Mouse (Mus musculus) midbrain, postnatal 0 days (tissue): ENCODE results near the gene Mast4. TPM values are rescaled to one million over a fixed set of nuclear protein-coding genes. Genes with fewer than 3 reads are reported as not detected.

Experiments used
- ATAC-seq: fragments of 200-750 bp; cut with Nextera tagmentation; 2 replicates; pipeline ENCODE4 v1.8.0; 2017; ENCODE audit warnings: moderate number of reproducible peaks, mild to moderate bottlenecking, moderate TSS enrichment, moderate library complexity; ENCODE audit not compliant: low FRiP score
- DNase-seq: peaks from one replicate; pipeline ENCODE4 v3.0.0-alpha.2; 2015; ENCODE audit warnings: low spot score
- H3K27ac ChIP-seq: fragments of 300-500 bp; sonication (generic); 2 replicates; pipeline ENCODE4 v1.5.1; 2014; ENCODE audit warnings: low read depth, mild to moderate bottlenecking, low read length, mixed read lengths
- H3K27me3 ChIP-seq: fragments of 300-500 bp; sonication (generic); 2 replicates; pipeline ENCODE4 v1.6.1; 2014; ENCODE audit warnings: low read length, control low read depth, mixed read lengths; ENCODE audit not compliant: insufficient read depth
- H3K36me3 ChIP-seq: fragments of 300-500 bp; sonication (generic); 2 replicates; pipeline ENCODE4 v1.6.1; 2014; ENCODE audit warnings: low read length, control low read depth, mixed read lengths; ENCODE audit not compliant: insufficient read depth
- H3K4me1 ChIP-seq: fragments of 300-500 bp; sonication (generic); 2 replicates; pipeline ENCODE4 v1.6.1; 2014; ENCODE audit warnings: mild to moderate bottlenecking, control low read depth, antibody characterized with exemption, low read length, mixed read lengths; ENCODE audit not compliant: insufficient read depth
- H3K4me2 ChIP-seq: fragments of 300-500 bp; sonication (generic); 2 replicates; pipeline ENCODE4 v1.6.1; 2014; ENCODE audit warnings: low read depth, mild to moderate bottlenecking, low read length, mixed read lengths; ENCODE audit not compliant: poor library complexity, severe bottlenecking
- H3K4me3 ChIP-seq: fragments of 300-500 bp; sonication (generic); 2 replicates; pipeline ENCODE4 v1.5.1; 2014; ENCODE audit warnings: low read depth, mild to moderate bottlenecking, low read length, moderate library complexity
- H3K9ac ChIP-seq: fragments of 300-500 bp; sonication (generic); replicated peaks from 2 replicates; pipeline ENCODE4 v1.6.1; 2014; ENCODE audit warnings: mild to moderate bottlenecking, low read length, moderate library complexity, mixed read lengths; ENCODE audit not compliant: poor library complexity, severe bottlenecking
- H3K9me3 ChIP-seq: fragments of 300-500 bp; sonication (generic); 2 replicates; pipeline ENCODE4 v1.6.1; 2016; ENCODE audit warnings: low read length, control low read depth
- CTCF ChIP-seq: IDR thresholded peaks from 2 replicates; pipeline ENCODE4 v1.5.1; 2016; ENCODE audit warnings: antibody characterized with exemption, mild to moderate bottlenecking
- WGBS: fragments of 180-500 bp; shearing (Covaris S2); extraction: QIAGEN DNeasy Blood & Tissue Kit; methylation state at CpG from one replicate; pipeline ENCODE4 v1.1.7; 2014; 5-methylcytosine and 5-hydroxymethylcytosine counted together
- polyA plus RNA-seq: library from polyadenylated mRNA; unstranded; fragments of >200 nt; fragmentation: Nextera tagmentation; extraction: Ambion mirVana; gene quantifications from 2 replicates; pipeline ENCODE4 v1.2.1, GENCODE M21; 2015
- total RNA-seq: library from RNA; depleted of rRNA; stranded (reverse); fragments of >200 nt; gene quantifications from 2 replicates; pipeline ENCODE4 v1.2.3, GENCODE M21; 2014

The Mast4 gene
- total and polyA plus RNA-seq, 2 experiments from 2014 or later, result 28.7 to 39.8 TPM

- no peak overlapping the region for H3K4me3 ChIP-seq
- WGBS, result 99% methylated on average over 4 of the region's 4 CpGs
- no peak overlapping the region for H3K9ac ChIP-seq
- H3K27me3 ChIP-seq, result no peaks in the 10 kb centered on the region
- H3K36me3 ChIP-seq, result no peaks in the 10 kb centered on the region
- ATAC-seq, result no peak
- H3K9me3 ChIP-seq, result no peaks in the 10 kb centered on the region
- no peak overlapping the region for H3K4me2 ChIP-seq
- H3K4me1 ChIP-seq, result no peaks in the 10 kb centered on the region
- no peak for DNase-seq
- TF ChIP-seq CTCF, result no peak
- H3K27ac ChIP-seq, result no peak overlapping the region
These were observed 345.3 kb downstream of the Mast4 start for GRCm38 (mm10) chr13:102988976-102989375.

GRCm38 (mm10) chr13:102988251-102988895 lies 345.9 kb downstream of the Mast4 start:
- WGBS, result 80% methylated on average over 11 of the region's 11 CpGs
- Histone ChIP-seq H3K36me3 (no peaks in the 10 kb centered on the region), H3K9me3 (no peaks in the 10 kb centered on the region), H3K4me2 (no peak overlapping the region), H3K4me1 (no peaks in the 10 kb centered on the region), H3K27me3 (no peaks in the 10 kb centered on the region), H3K4me3 (no peak overlapping the region), H3K9ac (no peak overlapping the region), H3K27ac (no peak overlapping the region)
- TF ChIP-seq CTCF, result no peak
- DNase-seq (no peak), ATAC-seq (no peak)

- no peaks in the 10 kb centered on the region for H3K27me3 ChIP-seq
- no peak for ATAC-seq
These were observed 349.7 kb downstream of the Mast4 start for GRCm38 (mm10) chr13:102984550-102984949.

GRCm38 (mm10) chr13:102973853-102974252 lies 360.4 kb downstream of the Mast4 start:
- Histone ChIP-seq H3K9me3 (no peaks in the 10 kb centered on the region), H3K4me3 (no peak overlapping the region), H3K4me1 (no peaks in the 10 kb centered on the region), H3K27me3 (no peaks in the 10 kb centered on the region), H3K27ac (no peak overlapping the region), H3K36me3 (no peaks in the 10 kb centered on the region), H3K4me2 (no peak overlapping the region), H3K9ac (no peak overlapping the region)
- DNase-seq (no peak), ATAC-seq (no peak)
- no peak for TF ChIP-seq CTCF
- WGBS, result 90% methylated on average over 5 of the region's 5 CpGs

More at GRCm38 (mm10) chr13:102984550-102984949, 349.7 kb downstream of the Mast4 start:
- no peak overlapping the region for H3K9ac ChIP-seq
- H3K4me3 ChIP-seq, result no peak overlapping the region
- H3K36me3 ChIP-seq, result no peaks in the 10 kb centered on the region
- no peak overlapping the region for H3K27ac ChIP-seq
- no peaks in the 10 kb centered on the region for H3K4me1 ChIP-seq
- peak; percentile 39 for TF ChIP-seq CTCF
- no peak overlapping the region for H3K4me2 ChIP-seq
- no peak for DNase-seq
- H3K9me3 ChIP-seq, result no peaks in the 10 kb centered on the region
- WGBS, result 94% methylated on average over 4 of the region's 4 CpGs

- Histone ChIP-seq H3K27me3 (no peaks in the 10 kb centered on the region), H3K27ac (no peak overlapping the region), H3K4me2 (no peak overlapping the region), H3K4me1 (no peaks in the 10 kb centered on the region), H3K9ac (no peak overlapping the region), H3K36me3 (no peaks in the 10 kb centered on the region), H3K4me3 (no peak overlapping the region), H3K9me3 (no peaks in the 10 kb centered on the region)
- 98% methylated on average over 6 of the region's 6 CpGs for WGBS
- ATAC-seq (no peak), DNase-seq (no peak)
- TF ChIP-seq CTCF, result no peak
These were observed 370.8 kb downstream of the Mast4 start for GRCm38 (mm10) chr13:102963471-102963870.

GRCm38 (mm10) chr13:102958273-102959270 lies 375.7 kb downstream of the Mast4 start:
- WGBS, result 45% methylated on average over 19 of the region's 19 CpGs

More at GRCm38 (mm10) chr13:102958273-102959270, 375.7 kb downstream of the Mast4 start:
- no peaks in the 10 kb centered on the region for H3K27me3 ChIP-seq
- DNase-seq (no peak), ATAC-seq (peak; percentile 44)
- 0 out of 2 replicates have a peak, but pooled peaks cover 3% of the 10 kb centered on the region for H3K4me1 ChIP-seq
- TF ChIP-seq CTCF, result no peak
- peak overlapping the region; percentile 62 for H3K4me2 ChIP-seq
- H3K4me3 ChIP-seq, result peak overlapping the region; percentile 41
- H3K9me3 ChIP-seq, result no peaks in the 10 kb centered on the region
- H3K9ac ChIP-seq, result peak overlapping the region; percentile 65
- no peaks in the 10 kb centered on the region for H3K36me3 ChIP-seq
- H3K27ac ChIP-seq, result peak overlapping the region; percentile 78; the same call in 1 of the 2 replicates
